Mouse (Mus musculus) small intestine, adult 2 months (tissue): ENCODE measurements at regions not wholly inside any gene's neighbourhood (a gene's known extent, or its start where the extent isn't known, plus 50 kb on each side); places are given as distances from the start of the nearest gene placed in this dataset.

Experiments
- H3K27ac ChIP-seq: fragments of 200-500 bp; 2 replicates; pipeline ENCODE4 v1.5.1; 2012; ENCODE audit warnings: low read depth, low read length, control low read depth, inconsistent platforms; ENCODE audit not compliant: insufficient read depth
- H3K27me3 ChIP-seq: fragments of 200-500 bp; 2 replicates; pipeline ENCODE4 v1.6.1; 2012; ENCODE audit warnings: mild to moderate bottlenecking, moderate library complexity, low read length, inconsistent platforms; ENCODE audit not compliant: control insufficient read depth, insufficient read depth
- H3K36me3 ChIP-seq: fragments of 200-500 bp; 2 replicates; pipeline ENCODE4 v1.6.1; 2012; ENCODE audit warnings: mild to moderate bottlenecking, low read length, control low read depth, inconsistent platforms; ENCODE audit not compliant: control insufficient read depth, insufficient read depth
- H3K4me1 ChIP-seq: fragments of 200-500 bp; 2 replicates; pipeline ENCODE4 v1.6.1; 2012; ENCODE audit warnings: low read length, inconsistent platforms, mixed read lengths; ENCODE audit not compliant: control insufficient read depth, insufficient read depth, insufficient read length
- H3K4me3 ChIP-seq: fragments of 200-500 bp; 2 replicates; pipeline ENCODE4 v1.5.1; 2012; ENCODE audit warnings: low read depth, mild to moderate bottlenecking, control low read depth, inconsistent platforms, low read length, moderate library complexity
- CTCF ChIP-seq: fragments of 200-500 bp; IDR thresholded peaks from 2 replicates; pipeline ENCODE4 v1.5.1; 2012; ENCODE audit warnings: low read depth, mild to moderate bottlenecking, control low read depth, inconsistent platforms, low read length, moderate library complexity, mixed read lengths; ENCODE audit not compliant: insufficient replicate concordance, insufficient read length; ENCODE audit errors: extremely low read depth
- POLR2A ChIP-seq: fragments of 200-500 bp; IDR thresholded peaks from 2 replicates; pipeline ENCODE4 v1.6.1; 2012; ENCODE audit warnings: low read depth, mild to moderate bottlenecking, control low read depth, inconsistent platforms, low read length, moderate library complexity
- WGBS: fragments of 180-500 bp; shearing (Covaris S2); methylation state at CpG from one replicate; pipeline ENCODE4 v1.1.7; 2018; 5-methylcytosine and 5-hydroxymethylcytosine counted together

DNA sequence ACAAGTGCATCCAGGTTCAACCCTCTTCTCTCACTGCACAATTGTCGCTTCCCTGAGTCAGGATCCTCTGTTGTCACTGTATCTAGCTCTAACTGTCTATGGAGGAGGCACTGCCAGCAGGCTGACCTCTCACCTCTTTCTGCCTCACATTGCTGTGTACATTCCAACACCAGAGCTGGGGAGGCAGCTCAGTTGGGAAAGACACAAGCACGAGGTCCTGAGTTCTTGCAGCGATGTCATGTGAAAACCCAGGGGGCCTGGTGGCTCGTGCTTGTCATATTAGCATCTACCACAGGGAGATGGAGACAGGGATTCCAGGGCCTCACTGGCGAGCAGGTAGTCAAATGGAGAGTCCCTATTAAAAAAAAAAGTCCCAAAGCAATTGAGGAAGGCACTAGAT lies 334.2 kb downstream of the Diras2 start:
- Histone ChIP-seq H3K4me1 (no peaks in the 10 kb centered on the region), H3K27me3 (no peaks in the 10 kb centered on the region), H3K36me3 (no peaks in the 10 kb centered on the region), H3K27ac (no peak overlapping the region), H3K4me3 (no peak overlapping the region)
- 76% methylated on average over 5 of the region's 5 CpGs for WGBS
- TF ChIP-seq POLR2A, result no peak
- no peak for TF ChIP-seq CTCF

DNA sequence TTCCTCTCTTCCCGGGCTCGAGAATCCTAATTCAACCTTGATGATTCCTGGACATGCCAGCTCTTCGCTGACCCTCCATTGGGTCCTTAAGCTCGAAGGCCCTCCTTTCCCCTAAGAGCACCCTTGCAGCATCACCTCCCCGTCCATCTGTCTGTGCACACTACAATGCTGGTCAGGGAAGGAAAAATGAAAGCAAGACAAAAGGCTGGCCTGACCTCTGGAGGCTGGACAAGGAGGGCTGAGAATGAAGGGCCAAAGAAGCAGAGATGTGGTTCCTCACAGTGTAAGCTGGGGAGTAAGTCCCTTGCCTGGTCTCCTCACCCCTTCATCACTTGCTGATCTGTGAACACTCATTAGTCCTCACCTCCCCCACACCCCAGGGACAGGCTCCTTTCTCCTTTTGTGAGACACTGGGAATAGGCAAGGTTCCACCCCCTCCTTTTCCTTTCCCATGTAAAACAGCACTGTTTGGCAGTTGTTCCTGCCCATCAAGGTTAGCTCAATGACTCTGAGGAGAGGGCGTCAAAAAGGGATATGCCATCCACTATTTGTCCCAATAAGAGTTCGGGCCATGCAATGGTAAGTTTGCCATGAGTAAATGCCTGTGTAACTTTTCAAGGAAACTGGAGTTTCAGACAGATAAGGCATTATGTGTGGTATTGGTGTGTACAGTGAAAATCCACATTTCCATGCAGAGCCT lies 332.3 kb downstream of the Diras2 start:
- H3K4me1 ChIP-seq, result no peaks in the 10 kb centered on the region; the same call in 1 of the 2 replicates

DNA sequence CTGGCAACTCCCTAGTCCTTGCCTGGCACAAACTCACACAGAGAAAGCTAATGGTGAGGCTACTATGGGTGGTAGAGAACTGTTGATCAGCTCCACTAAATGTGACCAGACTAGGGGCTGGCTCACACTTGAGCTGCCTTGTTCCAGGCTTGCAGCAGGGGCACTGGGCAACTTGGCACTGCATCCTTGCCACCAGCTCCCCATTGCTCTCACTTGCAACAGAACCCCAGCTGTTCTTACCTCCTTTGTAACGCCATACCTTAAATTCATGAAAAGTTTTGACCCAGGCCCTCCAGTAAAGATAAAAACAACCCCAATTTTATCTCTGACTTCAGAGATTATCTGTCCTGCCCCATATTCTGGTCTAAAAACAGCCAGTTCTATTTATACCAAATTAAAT lies 328.7 kb downstream of the Diras2 start:
- Histone ChIP-seq H3K27ac (no peak overlapping the region), H3K36me3 (no peaks in the 10 kb centered on the region), H3K4me3 (no peak overlapping the region), H3K4me1 (no peaks in the 10 kb centered on the region; the same call in 1 of the 2 replicates), H3K27me3 (no peaks in the 10 kb centered on the region)
- WGBS, result 84% methylated on average over 1 of the region's 1 CpGs
- TF ChIP-seq CTCF (no peak), POLR2A (no peak)

More for the DNA sequence above, 332.3 kb downstream of the Diras2 start:
- TF ChIP-seq CTCF (no peak), POLR2A (no peak)
- no peaks in the 10 kb centered on the region for H3K27me3 ChIP-seq
- H3K36me3 ChIP-seq, result no peaks in the 10 kb centered on the region
- H3K27ac ChIP-seq, result no peak overlapping the region
- 88% methylated on average over 7 of the region's 7 CpGs for WGBS
- H3K4me3 ChIP-seq, result no peak overlapping the region

DNA sequence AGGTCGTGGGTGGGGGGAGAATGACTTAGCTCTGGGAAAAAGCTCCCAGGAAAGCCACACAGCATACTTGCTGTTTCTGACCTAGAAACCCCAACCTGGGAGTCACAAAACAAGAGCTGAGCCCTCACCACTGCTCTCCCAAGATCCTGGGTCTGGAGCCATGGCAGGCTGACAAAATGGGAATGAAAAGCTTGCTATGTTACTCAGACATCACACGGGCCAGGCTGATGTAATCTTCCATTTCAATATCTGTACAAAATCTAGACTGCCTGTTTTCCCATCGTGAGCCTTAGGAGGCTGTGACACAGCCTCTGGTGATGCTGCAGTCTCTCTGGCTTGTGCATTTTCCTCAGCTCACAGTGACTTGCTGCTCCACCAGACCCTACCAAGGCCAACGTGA lies 325.1 kb downstream of the Diras2 start:
- H3K27ac ChIP-seq, result no peak overlapping the region
- 69% methylated on average over 4 of the region's 4 CpGs for WGBS
- TF ChIP-seq POLR2A, result no peak
- TF ChIP-seq CTCF, result no peak

DNA sequence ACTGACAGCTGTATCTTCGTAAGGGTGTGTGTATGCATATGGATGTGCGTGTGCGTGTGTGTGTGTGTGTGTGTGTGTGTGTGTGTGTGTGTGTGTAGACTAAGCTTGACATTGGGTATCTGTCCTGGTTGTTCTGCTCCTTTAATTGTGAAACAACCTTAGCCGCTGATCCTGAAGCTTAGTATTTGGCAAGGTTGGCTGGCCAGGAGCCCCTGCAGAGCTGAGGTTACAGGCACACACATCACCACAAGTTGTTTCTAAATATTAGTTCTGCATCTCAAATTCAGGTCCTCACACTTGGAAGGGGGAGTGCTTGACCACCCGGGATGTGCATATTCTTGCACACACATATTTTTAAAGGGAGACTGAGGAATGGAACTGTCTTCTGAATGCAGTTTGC lies 314.7 kb downstream of the Diras2 start:
- Histone ChIP-seq H3K27me3 (no peaks in the 10 kb centered on the region), H3K36me3 (no peaks in the 10 kb centered on the region), H3K4me1 (no peaks in the 10 kb centered on the region), H3K27ac (no peak overlapping the region), H3K4me3 (no peak overlapping the region)
- TF ChIP-seq POLR2A, result no peak
- TF ChIP-seq CTCF, result no peak
- WGBS, result 94% methylated on average over 5 of the region's 5 CpGs

More for the DNA sequence above, 325.1 kb downstream of the Diras2 start:
- no peaks in the 10 kb centered on the region for H3K27me3 ChIP-seq
- no peaks in the 10 kb centered on the region; the same call in 1 of the 2 replicates for H3K4me1 ChIP-seq
- no peak overlapping the region for H3K4me3 ChIP-seq
- no peaks in the 10 kb centered on the region for H3K36me3 ChIP-seq

DNA sequence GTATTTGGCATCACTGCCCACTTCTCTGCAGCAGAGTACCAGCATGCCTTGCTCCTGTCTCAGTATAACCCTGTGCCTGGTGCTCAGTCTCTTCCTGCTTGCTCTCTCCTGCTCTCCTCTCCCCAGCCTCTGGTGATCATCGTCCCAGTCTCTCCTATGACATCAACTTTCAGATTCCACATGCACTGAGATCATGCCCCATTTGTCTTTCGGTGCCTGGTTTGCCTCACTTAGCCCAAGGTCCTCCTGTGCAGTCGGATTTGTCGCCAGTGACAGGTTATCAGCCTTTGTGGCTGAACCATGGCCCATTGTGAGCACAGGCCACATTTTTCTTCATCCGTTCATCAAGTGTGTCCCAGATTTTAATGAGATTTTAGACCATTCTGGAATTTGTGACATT lies 314.0 kb downstream of the Diras2 start:
- 81% methylated on average over 5 of the region's 5 CpGs for WGBS
- no peaks in the 10 kb centered on the region for H3K36me3 ChIP-seq
- no peak overlapping the region for H3K4me3 ChIP-seq
- peaks cover under 1% of the 10 kb centered on the region; the same call in 1 of the 2 replicates for H3K4me1 ChIP-seq
- no peaks in the 10 kb centered on the region for H3K27me3 ChIP-seq
- no peak overlapping the region for H3K27ac ChIP-seq
- TF ChIP-seq POLR2A (no peak), CTCF (no peak)

DNA sequence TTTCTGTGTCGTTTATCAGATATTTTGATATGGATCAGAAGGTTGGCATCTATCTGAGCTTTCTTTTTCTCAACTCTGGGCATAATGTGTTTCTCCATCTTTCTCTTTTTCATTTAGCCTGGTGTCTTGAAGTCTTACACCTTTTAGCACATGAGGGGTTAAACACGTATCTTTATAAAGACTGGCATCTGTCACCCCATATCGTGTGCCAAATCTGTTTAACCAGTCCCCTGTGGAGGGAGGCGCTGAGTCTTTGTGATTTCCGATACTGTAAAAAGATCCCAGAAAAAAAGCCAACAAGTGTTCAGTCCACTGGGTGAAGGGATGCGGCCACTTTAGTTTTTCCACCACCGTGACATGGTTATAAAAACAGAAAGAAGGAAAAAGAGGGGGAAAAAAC lies 313.3 kb downstream of the Diras2 start:
- Histone ChIP-seq H3K27me3 (no peaks in the 10 kb centered on the region), H3K4me3 (no peak overlapping the region), H3K27ac (no peak overlapping the region), H3K4me1 (peaks cover 7% of the 10 kb centered on the region), H3K36me3 (no peaks in the 10 kb centered on the region)
- TF ChIP-seq CTCF, result no peak
- no peak for TF ChIP-seq POLR2A
- WGBS, result 73% methylated on average over 7 of the region's 7 CpGs
